Mouse (Mus musculus) embryonic facial prominence, embryonic 10.5 days (tissue): ENCODE results near the gene Ccdc9. TPM values are rescaled to one million over a fixed set of nuclear protein-coding genes. Genes with fewer than 3 reads are reported as not detected.
A peak's percentile ranks its signal among the peaks of the same experiment; 100 is the strongest.

Experiments used
- DNase-seq: peaks from one replicate; pipeline ENCODE4 v3.0.0-alpha.2; 2017; ENCODE audit warnings: low spot score
- H3K27ac ChIP-seq: fragments of 300-500 bp; sonication (generic); replicated peaks from 2 replicates; pipeline ENCODE4 v1.5.1; 2016; ENCODE audit warnings: mild to moderate bottlenecking
- H3K27me3 ChIP-seq: fragments of 300-500 bp; sonication (generic); replicated peaks from 2 replicates; pipeline ENCODE4 v1.6.1; 2016; ENCODE audit warnings: low read depth, mild to moderate bottlenecking; ENCODE audit not compliant: poor library complexity, severe bottlenecking
- H3K36me3 ChIP-seq: fragments of 300-500 bp; sonication (generic); replicated peaks from 2 replicates; pipeline ENCODE4 v1.6.1; 2016; ENCODE audit warnings: mild to moderate bottlenecking, moderate library complexity
- H3K4me1 ChIP-seq: fragments of 300-500 bp; sonication (generic); 2 replicates; pipeline ENCODE4 v1.6.1; 2016
- H3K4me3 ChIP-seq: fragments of 300-500 bp; sonication (generic); 2 replicates; pipeline ENCODE4 v1.5.1; 2016; ENCODE audit warnings: mild to moderate bottlenecking, moderate library complexity
- H3K9me3 ChIP-seq: fragments of 300-500 bp; sonication (generic); 2 replicates; pipeline ENCODE4 v1.6.1; 2016; ENCODE audit warnings: mild to moderate bottlenecking
- WGBS: fragments of 180-500 bp; shearing (Covaris S2); methylation state at CpG from one replicate; pipeline ENCODE4 v1.1.7; 2016; 5-methylcytosine and 5-hydroxymethylcytosine counted together
- polyA plus RNA-seq: library from polyadenylated mRNA; unstranded; fragments of >200 nt; fragmentation: Nextera tagmentation; extraction: Ambion mirVana; gene quantifications from 2 replicates; pipeline ENCODE4 v1.2.1, GENCODE M21; 2016

Ccdc9 gene
- polyA plus RNA-seq, 1 experiment from 2014 or later, result 27.1 TPM

DNA sequence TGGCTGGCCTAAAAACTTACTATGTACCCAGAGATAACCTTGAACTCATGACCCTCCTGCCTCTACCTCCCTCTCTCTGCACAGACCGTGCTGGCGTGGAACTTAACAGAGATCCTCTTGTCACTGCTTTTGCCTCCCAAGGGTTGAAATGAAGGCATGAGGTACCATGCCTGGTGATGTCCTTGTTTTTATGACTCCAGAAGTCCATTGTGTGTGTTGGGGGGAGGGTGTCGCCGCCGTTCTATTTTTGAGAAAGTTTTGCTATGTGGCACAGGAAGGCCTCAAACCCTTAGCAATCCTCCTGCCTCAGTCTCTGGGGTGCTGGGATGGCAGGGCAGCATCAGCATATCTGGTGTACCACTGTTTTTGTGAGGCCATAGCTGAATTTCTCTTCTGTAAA lies 12.3 kb upstream of the Ccdc9 start:
- H3K27me3 ChIP-seq, result peaks cover 9% of the 10 kb centered on the region; the same call in 1 of the 2 replicates
- H3K36me3 ChIP-seq, result no peaks in the 10 kb centered on the region
- H3K4me3 ChIP-seq, result peak overlapping the region; percentile 64
- no peaks in the 10 kb centered on the region for H3K9me3 ChIP-seq
- WGBS, result 75% methylated on average over 5 of the region's 5 CpGs
- H3K27ac ChIP-seq, result peak overlapping the region; percentile 83; the same call in 1 of the 2 replicates
- no peak for DNase-seq
- peaks cover 41% of the 10 kb centered on the region for H3K4me1 ChIP-seq

DNA sequence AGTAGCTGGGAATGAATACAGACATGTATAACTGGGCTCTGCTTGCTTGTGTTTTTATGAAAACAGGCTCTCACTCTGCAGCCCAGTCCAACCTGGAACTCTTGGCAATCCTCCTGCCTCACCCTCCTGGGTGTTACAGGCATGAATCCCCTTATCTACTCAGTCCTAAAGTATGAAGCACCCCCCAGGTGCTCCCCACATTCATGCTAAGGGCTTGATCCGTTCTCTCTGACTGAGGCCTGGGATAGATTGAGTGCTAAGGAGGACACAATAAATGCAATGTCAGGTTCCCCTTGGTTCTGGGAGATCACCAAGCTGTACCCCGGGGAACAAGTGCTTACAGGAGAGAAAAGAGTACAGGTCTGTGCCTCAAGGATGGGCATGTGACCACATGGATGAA lies 11.0 kb upstream of the Ccdc9 start:
- peaks cover 41% of the 10 kb centered on the region for H3K4me1 ChIP-seq
- H3K27ac ChIP-seq, result no peak overlapping the region
- H3K36me3 ChIP-seq, result no peaks in the 10 kb centered on the region
- 67% methylated on average over 2 of the region's 2 CpGs for WGBS
- peak overlapping the region; percentile 59; the same call in 1 of the 2 replicates for H3K4me3 ChIP-seq
- H3K27me3 ChIP-seq, result peaks cover 9% of the 10 kb centered on the region; the same call in 1 of the 2 replicates
- H3K9me3 ChIP-seq, result no peaks in the 10 kb centered on the region
- DNase-seq, result no peak

DNA sequence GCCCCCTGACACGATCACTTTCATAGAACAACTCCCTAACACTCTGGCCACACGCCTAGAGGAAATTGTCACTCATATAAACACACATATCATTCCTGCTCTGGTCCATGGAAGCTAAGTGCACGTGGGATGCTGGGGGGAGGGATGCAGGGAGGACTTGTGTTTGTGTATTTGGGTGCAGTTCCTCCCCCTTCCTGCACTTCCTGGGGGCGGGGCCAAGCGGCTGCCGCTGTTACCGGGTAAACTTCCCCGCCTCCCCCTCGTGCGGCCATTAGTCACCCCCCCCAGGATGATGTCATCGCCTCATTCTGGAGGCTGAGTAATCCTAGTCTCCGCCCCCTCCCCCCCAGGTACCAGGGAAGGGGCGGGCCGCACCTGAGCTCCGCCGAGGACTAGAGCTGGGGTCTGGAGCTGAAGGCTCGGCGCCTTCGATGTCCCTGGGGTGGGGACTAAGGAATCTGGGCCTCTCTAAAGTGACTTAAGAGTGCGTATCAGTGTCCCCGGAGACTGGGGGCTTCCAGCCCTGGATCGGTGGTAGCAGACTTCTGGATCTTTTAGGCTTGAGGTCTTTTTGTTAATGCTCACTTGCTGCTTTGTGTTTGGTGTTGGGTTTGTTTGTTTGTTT lies 10.3 kb upstream of the Ccdc9 start:
- Histone ChIP-seq H3K4me3 (peak overlapping the region; percentile 59), H3K36me3 (no peaks in the 10 kb centered on the region), H3K27ac (peak overlapping the region; percentile 82), H3K4me1 (peaks cover 41% of the 10 kb centered on the region), H3K9me3 (no peaks in the 10 kb centered on the region), H3K27me3 (peaks cover 9% of the 10 kb centered on the region; the same call in 1 of the 2 replicates)
- 1% methylated on average over 22 of the region's 22 CpGs for WGBS
- peak; percentile 91 for DNase-seq

DNA sequence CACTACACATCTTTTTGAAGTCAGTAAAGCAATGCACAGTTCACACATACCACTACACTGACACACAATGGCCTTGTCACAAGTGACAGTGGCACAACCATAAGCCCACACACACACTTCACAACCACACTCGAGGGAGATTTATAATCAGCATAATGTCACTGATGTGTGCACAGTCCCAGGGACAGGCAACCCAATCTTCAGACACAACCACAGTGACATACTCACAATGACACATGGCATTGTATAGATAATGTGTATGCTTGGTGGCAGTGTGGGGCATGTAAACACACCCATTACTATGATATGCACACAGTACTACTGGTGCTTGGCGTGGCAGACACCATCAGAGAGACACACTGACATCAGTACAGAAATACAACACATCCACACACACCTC lies 9.6 kb upstream of the Ccdc9 start:
- H3K4me3 ChIP-seq, result peak overlapping the region; percentile 59
- WGBS, result 39% methylated on average over 2 of the region's 2 CpGs
- no peak for DNase-seq
- no peaks in the 10 kb centered on the region for H3K36me3 ChIP-seq
- H3K4me1 ChIP-seq, result peaks cover 41% of the 10 kb centered on the region
- H3K9me3 ChIP-seq, result no peaks in the 10 kb centered on the region
- H3K27me3 ChIP-seq, result peaks cover 9% of the 10 kb centered on the region; the same call in 1 of the 2 replicates
- peak overlapping the region; percentile 89 for H3K27ac ChIP-seq

DNA sequence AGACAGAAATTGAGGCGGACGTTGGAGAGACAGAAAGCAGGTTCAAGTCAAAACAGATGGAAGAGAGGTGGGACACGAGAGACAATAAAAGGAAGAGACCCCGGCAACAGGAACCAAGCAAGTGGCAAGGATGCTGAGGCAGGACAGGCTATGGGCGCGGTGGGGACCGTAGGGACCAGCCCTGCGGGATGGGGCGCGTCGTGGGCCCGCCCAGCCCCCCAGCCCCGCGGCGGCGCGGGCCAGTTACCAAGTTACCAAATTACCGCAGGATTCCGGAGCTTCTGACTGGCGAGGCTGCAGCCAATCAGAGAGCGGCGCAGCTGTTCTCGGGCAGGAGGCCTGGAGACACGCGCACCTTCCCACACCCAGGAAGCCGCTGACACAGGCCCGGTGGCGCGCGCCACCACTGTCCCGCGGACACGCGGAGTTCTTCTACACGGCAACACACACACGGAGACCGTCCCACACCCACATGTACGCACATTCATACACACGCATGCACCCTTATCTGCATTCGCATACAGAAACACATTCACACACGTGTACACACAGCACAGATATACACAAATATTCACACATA lies 8.8 kb upstream of the Ccdc9 start:
- peak overlapping the region; percentile 61 for H3K4me3 ChIP-seq
- peak; percentile 87 for DNase-seq
- WGBS, result 2% methylated on average over 41 of the region's 41 CpGs
- no peaks in the 10 kb centered on the region for H3K9me3 ChIP-seq
- peaks cover 41% of the 10 kb centered on the region for H3K4me1 ChIP-seq
- H3K27me3 ChIP-seq, result peaks cover 5% of the 10 kb centered on the region; the same call in 1 of the 2 replicates
- H3K27ac ChIP-seq, result peak overlapping the region; percentile 89
- H3K36me3 ChIP-seq, result no peaks in the 10 kb centered on the region

DNA sequence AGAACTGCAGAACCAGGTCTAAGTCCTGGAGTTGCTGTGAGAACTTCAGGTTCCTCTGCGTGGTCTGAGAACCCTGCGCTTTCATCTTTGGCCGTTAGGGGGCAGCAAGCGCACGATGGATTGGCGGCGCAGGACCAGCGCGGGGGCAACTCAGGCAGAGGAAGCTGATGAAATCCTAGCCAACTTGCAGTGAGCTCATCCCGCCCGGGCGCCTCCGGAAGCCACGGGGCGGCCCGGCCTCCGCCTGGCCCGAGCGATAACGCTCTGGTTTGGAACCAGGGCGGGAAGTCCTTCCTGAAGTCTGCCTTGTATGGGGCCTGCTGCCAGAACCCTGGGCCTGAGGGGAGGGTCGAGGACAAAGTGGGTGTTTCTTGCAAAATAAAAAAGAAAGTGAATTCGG lies 8.2 kb upstream of the Ccdc9 start:
- Histone ChIP-seq H3K36me3 (no peaks in the 10 kb centered on the region), H3K27ac (peak overlapping the region; percentile 89), H3K27me3 (peaks cover 5% of the 10 kb centered on the region; the same call in 1 of the 2 replicates), H3K4me3 (peak overlapping the region; percentile 61), H3K9me3 (no peaks in the 10 kb centered on the region), H3K4me1 (peaks cover 37% of the 10 kb centered on the region)
- peak; percentile 95 for DNase-seq
- WGBS, result under 1% methylated on average over 23 of the region's 23 CpGs

DNA sequence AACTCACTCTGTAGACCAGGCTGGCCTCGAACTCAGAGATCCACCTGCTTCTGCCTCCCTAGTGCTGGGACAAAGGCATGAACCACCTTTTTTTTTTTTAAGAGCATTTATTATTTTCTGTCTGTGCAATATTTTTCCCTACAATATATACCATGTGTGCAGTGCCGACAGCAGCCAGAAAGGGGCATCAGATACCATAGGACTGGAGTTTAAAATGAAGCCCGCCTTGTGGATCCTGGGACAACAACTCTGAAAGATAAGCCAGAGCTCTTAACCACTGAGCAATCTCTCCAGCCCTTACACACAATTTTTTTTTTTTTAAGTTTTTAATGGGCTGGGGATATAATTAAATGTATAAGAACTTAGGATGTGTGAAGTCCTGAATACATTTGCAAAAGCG lies 7.8 kb upstream of the Ccdc9 start:
- Histone ChIP-seq H3K9me3 (no peaks in the 10 kb centered on the region), H3K4me1 (peaks cover 32% of the 10 kb centered on the region), H3K36me3 (no peaks in the 10 kb centered on the region), H3K27me3 (peaks cover 5% of the 10 kb centered on the region; the same call in 1 of the 2 replicates), H3K27ac (peak overlapping the region; percentile 89; the same call in 1 of the 2 replicates), H3K4me3 (peak overlapping the region; percentile 61; the same call in 1 of the 2 replicates)
- DNase-seq, result peak; percentile 42
- 33% methylated on average over 4 of the region's 4 CpGs for WGBS

DNA sequence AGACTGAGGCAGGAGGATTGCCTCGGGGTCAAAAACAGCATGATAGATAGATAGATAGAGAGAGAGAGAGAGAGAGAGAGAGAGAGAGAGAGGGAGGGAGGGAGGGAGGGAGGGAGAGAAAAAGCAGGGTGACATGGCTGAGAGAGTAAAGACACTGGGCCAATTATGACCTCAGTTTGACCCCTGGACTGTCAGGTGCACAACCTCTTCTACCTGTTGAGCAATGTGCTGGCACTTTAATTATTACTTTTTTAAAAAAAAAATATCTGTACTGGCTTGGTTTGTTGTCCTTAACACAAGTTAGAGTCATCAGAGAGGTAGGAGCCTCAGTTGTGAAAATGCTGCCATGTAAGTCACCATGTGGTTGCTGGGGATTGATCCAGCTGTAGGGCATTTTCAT lies 1.2 kb upstream of the Ccdc9 start:
- 81% methylated on average over 1 of the region's 1 CpGs for WGBS
- DNase-seq, result no peak
- Histone ChIP-seq H3K27ac (no peak overlapping the region), H3K4me3 (no peak overlapping the region), H3K4me1 (peaks cover 14% of the 10 kb centered on the region), H3K9me3 (no peaks in the 10 kb centered on the region), H3K27me3 (no peaks in the 10 kb centered on the region), H3K36me3 (peaks cover 16% of the 10 kb centered on the region)

DNA sequence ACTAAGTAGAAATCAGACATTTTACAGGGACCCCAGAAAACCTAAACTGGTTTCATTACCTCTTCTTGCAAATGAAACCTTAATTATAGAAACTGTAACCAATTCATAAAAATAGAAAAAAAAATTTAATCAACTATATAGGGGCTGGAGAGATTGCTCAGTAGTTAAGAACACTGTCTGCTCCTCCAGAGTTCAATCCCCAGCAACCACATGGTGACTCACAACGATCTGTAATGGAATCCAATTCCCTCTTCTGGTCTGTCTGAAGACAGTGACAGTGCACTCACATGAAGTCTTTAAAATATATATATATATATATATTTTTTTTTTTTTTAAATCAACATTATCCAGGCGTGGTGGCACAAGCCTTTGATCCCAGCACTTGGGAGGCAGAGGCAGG lies 421 bp upstream of the Ccdc9 start:
- H3K27me3 ChIP-seq, result no peaks in the 10 kb centered on the region
- 84% methylated on average over 2 of the region's 2 CpGs for WGBS
- no peak for DNase-seq
- H3K4me3 ChIP-seq, result peak overlapping the region; percentile 82
- H3K9me3 ChIP-seq, result no peaks in the 10 kb centered on the region
- peaks cover 14% of the 10 kb centered on the region for H3K4me1 ChIP-seq
- peaks cover 23% of the 10 kb centered on the region for H3K36me3 ChIP-seq
- peak overlapping the region; percentile 97 for H3K27ac ChIP-seq

DNA sequence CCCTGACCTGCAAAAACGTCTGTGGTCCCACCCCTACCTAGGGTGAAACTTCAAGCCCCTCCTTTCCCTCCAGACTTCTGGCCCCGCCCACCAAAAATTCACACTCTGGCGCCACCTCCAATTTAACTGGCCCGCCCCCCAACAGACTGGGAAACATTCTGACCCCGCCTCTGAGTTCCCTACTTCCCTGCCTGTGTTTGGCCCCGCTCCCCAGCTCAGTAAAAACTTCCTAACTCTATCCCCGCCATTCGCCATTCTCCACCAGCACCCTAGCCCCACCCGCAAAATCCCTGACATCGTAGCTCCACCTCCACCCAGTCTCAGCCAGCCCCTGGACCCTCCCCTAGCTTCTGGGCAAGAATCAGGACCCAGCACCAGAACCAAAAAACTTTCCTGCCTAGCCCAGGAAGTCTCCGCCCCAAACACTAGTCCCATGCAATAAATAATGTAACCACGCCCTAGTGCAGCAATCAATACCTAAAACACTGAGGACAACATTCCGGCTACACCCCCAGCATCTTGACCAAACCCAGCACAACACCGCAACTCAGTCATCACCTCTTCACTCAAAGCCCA lies 1.1 kb downstream of the Ccdc9 start:
- peak; percentile 66 for DNase-seq
- H3K4me3 ChIP-seq, result peak overlapping the region; percentile 82
- peak overlapping the region; percentile 97; the same call in 1 of the 2 replicates for H3K27ac ChIP-seq
- H3K36me3 ChIP-seq, result peaks cover 38% of the 10 kb centered on the region
- no peaks in the 10 kb centered on the region for H3K27me3 ChIP-seq
- 5% methylated on average over 14 of the region's 14 CpGs for WGBS
- no peaks in the 10 kb centered on the region for H3K9me3 ChIP-seq
- peaks cover 14% of the 10 kb centered on the region for H3K4me1 ChIP-seq

DNA sequence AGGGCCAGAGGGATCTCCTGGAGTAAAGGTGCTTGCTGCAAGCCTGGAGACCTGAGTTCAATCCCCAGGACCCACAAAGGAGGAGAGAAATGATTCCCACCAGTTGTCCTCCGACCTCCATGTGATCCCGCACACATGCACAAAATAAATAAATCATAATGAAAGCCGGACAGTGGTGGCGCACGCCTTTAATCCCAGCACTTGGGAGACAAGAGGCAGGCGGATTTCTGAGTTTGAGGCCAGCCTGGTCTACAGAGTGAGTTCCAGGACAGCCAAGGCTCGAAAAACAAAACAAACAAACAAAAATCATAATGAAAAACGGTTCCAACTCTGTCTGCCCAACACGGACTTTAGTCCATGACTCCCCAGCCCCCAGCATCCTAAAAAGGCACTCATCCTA lies 1.7 kb downstream of the Ccdc9 start:
- DNase-seq, result no peak
- no peaks in the 10 kb centered on the region for H3K27me3 ChIP-seq
- H3K36me3 ChIP-seq, result peaks cover 44% of the 10 kb centered on the region
- peaks cover 14% of the 10 kb centered on the region for H3K4me1 ChIP-seq
- H3K27ac ChIP-seq, result 0 out of 2 replicates have a peak overlapping the region, but pooled peaks have one; percentile 97
- WGBS, result 75% methylated on average over 9 of the region's 9 CpGs
- H3K9me3 ChIP-seq, result no peaks in the 10 kb centered on the region
- peak overlapping the region; percentile 82 for H3K4me3 ChIP-seq

DNA sequence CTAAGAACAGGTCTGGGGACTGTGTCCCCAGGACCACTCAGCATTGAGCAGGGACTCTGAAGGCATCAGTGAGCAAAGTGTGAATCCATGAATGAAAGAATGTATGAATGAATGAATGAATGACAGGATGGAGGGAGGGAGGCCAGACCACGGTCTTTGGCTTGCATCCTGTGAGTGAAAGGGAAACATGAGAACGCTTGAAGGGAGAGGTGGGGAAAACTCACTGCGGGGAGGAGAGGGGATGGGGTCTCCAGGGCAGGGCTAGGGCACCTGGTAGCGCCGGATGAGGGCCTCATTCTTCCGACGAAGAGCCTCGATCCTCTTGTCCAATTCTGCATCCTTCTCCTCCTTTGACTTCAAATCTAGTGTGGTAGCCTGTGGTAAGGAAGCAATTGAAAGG lies 2.6 kb downstream of the Ccdc9 start:
- WGBS, result 90% methylated on average over 8 of the region's 8 CpGs
- Histone ChIP-seq H3K36me3 (peaks cover 52% of the 10 kb centered on the region), H3K27me3 (no peaks in the 10 kb centered on the region), H3K27ac (no peak overlapping the region), H3K9me3 (no peaks in the 10 kb centered on the region), H3K4me3 (no peak overlapping the region), H3K4me1 (peaks cover 14% of the 10 kb centered on the region)
- DNase-seq, result no peak

DNA sequence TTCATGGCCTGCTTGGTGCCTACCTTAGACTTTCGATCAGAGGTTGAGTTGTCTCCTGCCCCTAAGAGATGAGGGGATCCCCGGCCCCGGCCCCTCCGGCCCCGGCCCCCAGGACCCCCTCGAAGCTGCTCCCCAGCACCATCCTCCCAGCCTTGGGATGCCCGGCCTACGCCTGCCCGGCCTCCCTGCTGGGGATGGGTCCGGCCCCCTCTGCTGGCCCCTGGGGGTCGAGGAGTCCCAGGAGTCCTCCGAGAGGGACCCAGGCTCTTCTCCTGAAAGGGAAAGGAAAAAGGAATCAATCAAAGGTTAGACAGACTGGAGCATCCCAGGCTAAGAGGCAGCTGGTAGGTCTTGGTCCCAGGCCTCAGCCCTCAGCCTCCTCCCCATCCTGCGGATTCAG lies 4.3 kb downstream of the Ccdc9 start:
- H3K27ac ChIP-seq, result no peak overlapping the region
- H3K4me3 ChIP-seq, result no peak overlapping the region
- H3K27me3 ChIP-seq, result no peaks in the 10 kb centered on the region
- whole genome bisulfite sequencing, result 92% methylated on average over 13 of the region's 13 CpGs
- no peaks in the 10 kb centered on the region for H3K9me3 ChIP-seq
- DNase-seq, result no peak
- peaks cover 68% of the 10 kb centered on the region for H3K36me3 ChIP-seq
- H3K4me1 ChIP-seq, result peaks cover 14% of the 10 kb centered on the region
